Mouse (Mus musculus): Measurements from ENCODE around the gene Card19.

The Card19 gene

DNA sequence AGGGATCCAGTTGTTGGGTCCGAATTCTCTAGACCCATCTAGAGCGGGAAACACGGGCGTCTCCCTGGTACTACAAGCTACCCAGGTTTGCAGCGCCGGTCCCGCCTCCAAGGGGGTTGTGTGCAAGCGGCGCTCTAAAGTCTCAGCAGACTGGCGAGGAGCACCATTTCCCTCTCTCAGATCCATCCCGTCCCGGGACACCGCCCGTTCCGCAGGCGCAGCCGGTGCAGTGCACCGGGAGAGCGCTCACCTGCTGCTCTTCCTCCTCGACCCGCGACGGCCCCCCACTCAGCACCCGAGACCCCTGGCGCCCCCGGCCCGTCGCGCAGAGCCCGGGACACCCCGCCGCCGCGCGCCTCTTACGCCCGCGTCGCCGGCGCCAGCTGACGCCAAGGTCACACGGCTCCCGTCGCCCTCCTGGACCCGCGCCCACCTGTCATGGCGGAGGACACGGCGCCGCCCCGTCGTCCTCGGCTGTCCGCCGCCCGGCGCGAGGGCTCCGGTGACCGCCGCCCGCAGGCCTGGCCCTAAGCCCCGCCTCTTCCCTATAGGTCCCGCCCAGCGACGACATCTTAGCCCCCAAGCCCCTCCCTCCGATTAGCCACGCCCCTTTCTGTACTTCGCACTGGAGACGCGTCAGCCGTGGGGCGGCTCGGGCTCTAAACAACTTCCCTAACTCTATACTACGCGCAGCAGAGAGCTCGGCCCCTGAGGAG is at the start of gene Card19:
TSS of gene Card19 (minus strand) at position 534 of the 716 bp plus-strand sequence.
- DNase-seq = peak; percentile 92

DNA sequence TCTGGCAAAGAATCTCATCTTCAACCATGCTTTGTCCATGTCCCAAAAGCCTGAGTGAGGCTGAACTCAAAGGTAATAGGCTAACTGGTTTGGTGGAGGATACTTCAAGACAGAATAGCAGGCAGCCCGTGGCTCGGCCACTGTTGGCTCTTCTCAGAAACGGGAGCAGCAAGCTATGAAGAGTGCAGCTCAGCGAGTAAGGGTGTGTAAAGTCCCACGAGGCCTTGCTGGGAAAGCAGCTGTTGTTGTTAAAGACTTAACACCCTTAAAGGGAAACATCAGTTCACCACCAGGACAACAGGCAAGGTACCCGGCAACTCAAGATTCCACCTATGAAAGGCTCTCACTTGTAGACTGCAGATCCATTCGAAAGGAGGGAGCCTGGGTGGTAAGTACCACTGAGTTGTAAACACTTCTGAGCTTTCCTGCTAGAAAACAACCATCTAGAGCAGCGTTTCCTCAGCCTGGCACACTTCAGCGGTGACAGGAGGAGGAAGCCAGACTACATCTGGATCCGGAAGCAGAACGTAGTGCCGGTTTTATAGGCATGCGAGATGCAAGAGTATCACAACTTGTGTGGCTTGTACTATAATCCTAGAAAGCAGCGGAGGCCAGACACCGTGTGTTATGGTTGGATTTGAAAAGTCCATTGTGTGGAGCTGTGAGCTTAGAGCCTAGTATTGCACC is 44.3 kb upstream of the Card19 start:
- DNase-seq = no peak

DNA sequence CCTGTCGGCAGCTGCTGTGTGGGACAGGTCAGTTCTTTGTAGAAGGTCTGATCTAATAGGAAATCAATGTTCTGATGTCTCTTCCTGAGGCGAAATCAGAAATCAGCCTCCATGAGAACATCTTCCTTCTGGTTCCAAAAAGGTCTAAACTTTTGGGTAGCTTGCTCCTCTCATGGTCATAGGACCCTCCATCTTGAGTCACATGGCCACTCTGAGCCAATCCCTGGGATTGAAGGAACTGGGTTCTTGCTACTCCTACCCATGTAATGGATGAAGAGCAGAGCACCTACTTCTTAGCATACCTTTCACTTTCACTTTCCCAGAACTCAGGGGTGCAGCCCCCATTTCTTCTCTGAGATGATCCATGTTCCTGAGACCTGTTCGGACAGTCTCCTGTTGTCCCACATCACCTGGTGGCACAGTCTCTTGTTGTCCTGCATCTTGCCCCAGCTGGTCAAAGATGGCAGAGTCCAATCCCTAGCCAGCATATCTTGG is 42.0 kb upstream of the Card19 start:
- no peak for DNase-seq

DNA sequence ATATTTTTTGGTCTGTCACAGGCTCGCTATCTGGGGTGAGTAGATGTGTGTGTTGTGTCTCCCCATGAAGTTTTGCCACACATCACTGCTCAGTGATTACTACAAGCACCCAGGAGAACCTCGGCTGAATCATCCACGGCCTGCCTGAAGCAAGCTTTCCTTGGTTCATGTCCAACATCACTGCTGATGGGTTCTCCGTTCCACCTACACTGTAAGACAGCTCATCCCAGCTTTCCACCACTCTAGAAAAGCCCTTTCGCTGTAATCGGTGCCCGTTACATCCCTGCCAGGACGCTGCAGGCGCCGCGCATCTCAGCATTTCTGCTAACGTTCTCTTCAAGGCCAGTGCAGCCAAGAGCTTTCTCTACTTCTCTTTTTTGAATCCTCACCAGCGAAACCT is 36.9 kb upstream of the Card19 start:
- DNase-seq = no peak

DNA sequence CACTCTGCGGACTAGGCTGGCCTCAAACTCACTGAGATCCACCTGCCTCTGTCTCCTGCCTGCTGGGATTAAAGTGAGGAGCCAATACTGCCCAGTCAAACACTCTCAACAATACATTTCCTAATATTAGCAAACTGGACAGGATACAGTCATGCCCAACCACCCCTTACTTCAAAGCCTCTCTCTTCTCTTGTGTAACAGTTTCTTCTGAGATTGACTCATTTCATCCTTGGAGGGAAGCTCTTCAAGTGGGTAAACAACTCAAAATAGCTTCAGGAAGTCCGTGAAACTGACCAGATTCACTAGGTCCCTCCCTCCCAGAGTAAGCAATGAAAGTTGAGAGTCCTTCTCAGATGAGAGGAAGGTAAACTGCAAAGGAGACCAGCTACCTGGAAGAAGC is 36.3 kb upstream of the Card19 start:
- no peak for DNase-seq

DNA sequence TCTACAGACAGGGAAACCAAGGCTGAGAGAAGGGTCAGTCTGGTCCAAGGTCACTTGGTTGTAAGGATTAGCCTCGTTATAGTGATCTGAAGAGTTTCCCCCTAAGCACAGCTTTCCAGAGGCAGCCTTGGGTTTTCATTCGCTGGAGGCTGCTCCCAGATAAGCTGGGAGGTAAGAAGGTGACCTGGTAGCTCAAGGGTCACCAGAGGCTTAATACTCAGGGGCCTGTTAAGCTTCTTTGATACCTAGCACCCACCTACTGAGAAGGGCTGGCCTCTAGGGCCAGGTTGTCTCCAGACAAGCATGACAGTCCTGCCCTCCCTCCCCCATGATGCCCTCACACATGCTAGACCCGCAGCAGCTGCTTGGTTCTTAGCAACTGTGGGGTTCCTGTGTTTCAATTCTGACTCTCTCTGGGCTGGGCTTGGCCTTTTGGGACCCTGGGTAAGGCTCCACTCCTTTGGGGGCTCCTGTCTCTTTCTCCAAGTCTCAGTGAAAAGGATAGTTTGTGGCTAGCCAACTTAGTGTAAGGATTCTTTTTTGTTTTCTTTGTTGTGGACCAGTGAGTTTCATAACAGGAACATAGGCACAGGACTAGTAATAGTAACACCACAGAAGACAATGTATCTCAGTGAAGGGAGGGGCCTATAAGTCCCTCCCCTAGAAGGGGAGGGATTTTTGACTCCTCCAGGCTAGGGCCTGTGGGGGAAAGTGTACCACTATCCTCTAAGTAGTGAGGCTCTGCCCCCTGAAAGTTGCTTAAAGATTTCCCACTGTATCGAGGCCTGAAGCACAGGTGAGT is 35.1 kb upstream of the Card19 start:
- DNase-seq = no peak

DNA sequence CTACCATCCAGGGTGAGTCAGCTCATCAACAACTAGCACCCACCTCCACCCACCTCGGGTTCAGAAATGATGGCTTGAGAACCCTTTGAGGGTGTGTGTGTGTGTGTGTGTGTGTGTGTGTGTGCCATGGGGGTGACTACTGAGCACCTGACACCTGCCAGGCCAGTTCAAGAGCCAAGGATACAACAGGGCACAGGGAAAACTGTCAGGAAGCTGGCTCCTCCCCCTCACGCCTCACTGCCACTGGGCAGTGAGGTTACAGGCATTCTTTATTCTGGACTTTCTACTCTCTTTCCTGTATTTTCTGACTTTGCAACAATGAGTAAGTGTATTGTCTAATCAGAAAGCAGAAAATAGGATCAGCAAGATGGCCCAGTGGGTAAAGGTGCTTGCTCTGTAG is 33.8 kb upstream of the Card19 start:
- DNase-seq = no peak

DNA sequence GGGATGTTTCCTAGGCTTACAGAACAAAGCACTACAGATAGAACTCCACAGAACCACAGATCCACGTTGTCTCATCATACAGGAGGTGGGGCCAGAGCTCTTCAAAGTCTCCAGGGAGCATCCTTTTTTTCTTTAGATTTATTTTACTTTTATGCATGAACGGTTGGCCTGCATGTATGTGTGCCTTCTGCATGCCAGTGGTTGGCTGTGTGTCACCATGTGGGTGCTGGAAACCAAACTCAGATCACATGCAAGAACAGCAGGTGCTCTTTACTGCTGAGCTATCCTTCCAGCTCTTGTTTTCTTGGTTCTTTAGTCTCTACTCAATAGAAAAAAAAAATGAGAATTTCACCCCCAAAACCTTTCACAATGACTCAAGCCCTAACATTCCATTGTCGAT is 33.1 kb upstream of the Card19 start:
- no peak for DNase-seq

DNA sequence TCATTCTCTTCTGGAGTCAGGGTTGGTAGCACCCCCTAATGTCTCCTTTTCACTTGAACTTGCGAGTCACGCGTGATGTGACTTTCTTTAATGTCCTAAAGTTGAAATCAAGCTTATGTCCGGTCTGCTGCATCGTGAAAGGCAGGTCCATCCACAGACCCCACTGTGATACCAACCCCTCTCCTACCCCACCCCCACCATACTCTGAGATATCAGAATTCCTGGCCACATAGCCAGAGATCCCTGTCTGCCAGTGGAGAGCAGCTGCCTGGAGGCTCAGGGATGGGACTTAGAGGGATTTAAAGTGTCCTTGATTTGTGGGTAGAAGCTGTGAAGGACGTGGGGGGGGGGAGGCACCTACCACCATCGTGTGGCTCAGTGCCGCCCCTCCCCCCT is 32.6 kb upstream of the Card19 start, which contains the start of gene Susd3:
TSS of gene Susd3 (minus strand) at position 240 of the 396 bp plus-strand sequence.
- no peak for DNase-seq

DNA sequence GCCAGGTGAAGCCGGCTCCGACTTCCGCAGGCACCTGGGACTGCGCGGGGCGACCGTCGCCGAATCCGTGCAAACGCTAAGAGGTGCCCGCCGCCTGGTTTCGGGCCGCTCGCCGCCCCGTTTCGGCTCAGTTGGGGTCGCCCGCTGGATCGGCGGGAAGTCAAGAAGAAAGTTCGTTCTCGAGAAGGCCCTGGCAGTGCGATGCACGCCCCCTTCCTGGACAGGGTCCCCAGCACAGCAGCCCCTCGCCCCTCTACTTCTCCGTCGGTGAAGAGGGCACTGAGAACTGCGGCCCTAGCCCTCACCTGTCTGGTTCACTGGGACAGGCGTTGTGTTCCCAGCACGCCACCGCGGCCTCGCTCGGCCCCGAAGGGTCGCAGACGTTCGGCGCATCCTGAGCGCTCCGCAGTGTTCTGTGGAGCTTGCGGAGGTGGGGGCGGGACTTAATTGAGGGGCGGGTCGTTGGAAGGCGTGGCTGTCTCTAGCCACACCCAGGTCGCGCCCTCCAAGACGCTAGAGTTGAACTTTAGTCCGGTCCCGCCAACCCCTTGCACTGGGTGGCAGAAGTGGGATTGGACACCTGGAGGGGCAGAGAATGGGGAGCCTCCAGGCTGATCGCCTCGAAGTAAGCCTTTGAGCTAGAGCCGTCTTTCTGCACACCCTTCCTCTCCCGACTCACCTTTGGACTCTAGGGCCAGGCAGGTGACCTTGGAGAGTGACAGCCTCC is 32.1 kb upstream of the Card19 start:
- DNase-seq = no peak

DNA sequence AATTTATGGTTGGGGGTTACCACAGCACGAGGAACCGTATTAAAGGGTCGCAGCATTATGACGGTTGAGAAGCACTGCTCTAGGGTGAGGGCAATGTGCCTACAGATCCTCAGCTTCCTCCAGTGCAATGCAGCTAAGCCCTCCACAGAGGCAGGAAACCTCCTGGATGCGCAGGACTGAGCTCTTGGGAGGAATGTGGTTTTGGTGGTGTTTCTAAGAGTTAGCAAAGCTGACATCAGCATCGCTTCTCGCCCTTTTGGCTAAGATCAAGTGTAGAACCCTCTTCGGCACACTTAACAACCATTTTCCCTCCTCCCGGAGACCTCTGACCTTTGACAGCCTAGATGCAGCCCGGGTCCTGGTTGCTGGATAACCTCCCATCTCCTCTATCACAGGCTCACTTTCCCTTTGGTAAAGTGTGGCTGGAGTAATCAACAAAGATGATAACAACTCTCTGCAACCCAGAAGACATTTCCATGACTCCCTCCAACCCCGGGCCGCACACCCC is 31.4 kb upstream of the Card19 start:
- no peak for DNase-seq

DNA sequence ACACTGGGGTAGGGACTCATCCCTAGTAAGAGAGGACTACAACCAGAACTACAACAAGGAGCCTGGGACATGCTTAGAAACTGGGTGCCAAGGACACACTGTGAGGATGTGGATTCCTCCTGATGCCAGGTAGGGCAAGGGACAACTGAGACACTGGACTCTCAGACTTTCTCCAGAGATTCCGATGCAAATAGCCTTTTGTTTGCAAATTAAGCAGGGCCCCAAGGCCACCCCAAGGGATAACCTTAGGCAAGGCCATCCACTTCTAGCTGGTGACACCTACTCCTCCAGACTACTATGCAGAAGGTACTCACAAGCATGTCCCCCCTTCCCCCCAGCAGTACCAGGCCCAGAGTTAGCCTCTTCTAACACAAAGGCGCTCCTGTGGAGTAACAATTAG is 30.8 kb upstream of the Card19 start:
- DNase-seq = no peak

DNA sequence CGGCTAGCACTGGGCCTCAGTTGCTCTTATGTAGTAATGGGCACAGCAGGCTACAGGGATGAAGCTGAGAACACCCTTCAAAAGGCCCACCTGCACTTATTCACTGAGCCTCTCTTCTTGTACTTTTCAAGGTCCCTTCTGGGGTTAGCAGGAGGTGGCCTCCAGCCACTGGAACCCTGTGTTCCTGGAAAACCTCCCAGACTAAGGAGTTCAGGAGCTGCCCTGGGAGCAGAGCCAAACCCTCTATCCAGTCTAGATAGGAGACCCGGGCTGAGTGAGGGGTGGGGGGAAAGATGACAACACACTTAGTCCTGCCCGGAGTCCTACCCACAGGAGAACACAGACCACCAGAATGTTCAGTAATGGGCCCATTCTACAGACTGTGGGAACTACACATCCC is 30.2 kb upstream of the Card19 start:
- no peak for DNase-seq

DNA sequence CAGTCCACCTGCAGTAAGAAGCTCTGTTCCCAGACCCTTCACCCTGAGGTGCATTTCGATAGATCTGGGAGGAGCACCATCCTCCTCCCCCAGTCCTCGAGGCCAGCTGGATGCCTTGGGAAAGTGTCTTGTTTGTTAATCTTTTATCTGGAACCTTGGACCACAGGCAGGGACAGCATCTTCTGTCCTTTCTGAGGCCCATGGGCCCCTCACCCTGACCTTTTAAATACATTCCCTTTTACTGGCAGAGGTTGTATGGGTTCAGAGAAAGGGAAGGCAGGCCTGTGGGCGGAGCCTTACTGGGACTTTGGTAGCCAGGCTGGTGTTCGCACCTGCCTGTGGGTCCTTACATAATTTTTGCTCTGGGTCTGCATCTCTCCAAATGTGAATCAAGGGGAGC is 29.4 kb upstream of the Card19 start:
- no peak for DNase-seq

DNA sequence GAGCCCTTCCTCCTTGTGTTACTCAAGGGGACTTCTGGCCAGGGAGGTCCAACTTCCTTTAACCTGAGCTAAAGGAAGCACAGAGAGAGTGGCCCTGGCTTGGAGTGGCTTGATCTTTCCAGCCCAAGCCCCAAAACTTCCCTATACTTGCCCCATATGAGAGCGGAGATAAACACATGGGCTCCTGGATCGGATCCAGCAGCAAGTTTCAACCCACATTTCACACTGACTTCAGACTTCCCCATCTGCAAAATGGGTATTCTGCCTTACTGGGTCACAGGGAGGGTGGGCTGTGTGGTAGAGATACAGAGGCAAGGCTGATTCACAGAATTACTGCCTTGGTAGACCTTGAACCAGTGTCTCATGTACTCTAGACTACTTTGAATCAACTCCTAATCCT is 27.7 kb upstream of the Card19 start:
- DNase-seq = no peak

DNA sequence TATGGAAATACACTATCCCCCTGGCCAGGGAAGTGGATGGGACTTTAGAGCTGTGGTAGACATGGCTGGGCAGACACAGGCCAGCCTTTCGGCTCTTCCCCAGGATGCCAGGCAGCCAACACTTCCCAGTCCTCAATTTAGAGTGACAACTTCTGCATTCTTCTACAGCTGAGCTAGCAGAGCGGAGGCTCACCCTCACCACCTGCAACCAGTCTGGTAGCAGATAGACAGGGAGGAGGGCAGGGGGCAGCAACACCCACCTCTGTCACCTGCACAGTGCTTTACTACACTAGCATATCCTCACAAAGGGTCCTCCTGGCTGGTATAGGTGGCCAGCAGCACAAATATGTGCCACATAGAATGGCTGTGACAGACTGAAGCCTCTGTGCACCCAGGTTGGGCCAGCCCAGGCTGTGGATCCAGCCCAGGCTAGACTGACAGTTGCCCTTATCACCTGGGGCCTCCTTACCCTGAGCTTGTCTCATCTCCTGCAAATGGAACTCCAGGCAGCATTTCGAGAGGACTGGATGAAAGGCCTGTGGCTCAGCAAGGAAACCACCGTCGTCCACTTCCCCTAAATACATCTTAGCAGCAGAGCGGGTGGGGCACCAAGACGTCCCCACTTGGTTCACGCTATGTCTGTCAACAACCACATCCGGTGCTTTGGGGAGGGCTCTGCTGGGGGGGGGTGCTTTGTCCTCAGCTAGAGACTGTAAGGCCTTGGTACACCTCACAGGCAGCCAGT is 26.7 kb upstream of the Card19 start:
- DNase-seq = no peak

DNA sequence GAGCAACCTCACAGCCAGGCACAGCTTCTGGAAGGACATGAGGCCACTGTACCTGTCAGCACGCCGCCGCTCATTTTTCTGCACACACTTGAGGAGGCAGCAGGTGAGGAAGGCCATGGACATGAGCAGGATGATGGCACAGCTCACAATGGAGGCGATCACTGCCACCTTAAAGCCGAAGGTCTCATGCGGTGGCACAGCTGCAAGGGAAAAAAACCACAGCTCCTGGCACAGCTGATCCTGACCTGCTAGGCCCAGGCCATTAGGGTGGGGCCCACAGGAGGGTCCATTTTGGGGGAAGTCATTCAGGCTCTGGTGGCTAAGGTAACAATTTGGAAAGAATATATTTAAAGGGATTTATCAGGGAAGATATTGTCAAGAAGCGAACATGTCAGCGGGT is 22.9 kb upstream of the Card19 start:
- no peak for DNase-seq

DNA sequence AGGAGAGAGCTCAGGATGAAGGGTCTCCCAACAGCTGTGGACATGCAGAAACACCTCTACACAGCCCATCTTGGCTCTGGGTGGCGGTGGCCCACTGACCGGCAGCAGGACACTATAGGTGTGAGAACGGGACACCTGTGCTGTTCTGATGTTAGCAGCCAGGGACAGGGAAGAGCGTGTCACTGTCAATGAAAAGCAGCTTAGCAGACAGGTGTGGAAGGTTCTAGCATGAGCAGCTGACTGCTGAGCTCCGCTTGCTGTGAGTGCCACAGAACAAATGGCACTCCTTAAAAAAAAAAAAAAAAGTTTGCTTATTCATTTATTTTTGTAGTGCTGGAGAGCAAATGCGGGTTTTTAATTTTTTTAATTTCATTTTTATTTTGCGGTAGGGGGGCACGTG is 21.8 kb upstream of the Card19 start:
- no peak for DNase-seq

DNA sequence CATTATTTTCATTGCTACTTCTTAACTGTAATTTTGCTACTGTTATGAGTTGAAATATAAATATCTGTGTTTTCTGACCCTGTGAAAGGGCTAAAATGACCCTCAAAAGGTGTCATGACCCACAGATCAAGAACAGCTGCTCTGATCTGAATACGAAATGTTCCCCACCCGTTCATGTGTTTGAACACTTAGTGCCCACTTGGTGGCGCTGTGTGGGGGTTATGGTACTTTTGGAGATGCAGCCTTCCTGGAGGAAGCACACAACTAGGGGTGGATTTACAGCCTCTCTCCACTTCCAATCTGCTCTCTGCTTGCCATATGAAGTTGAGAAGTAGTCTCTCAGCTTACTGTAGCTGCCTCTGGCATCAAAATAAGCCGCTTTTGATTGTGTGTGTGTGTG is 18.9 kb upstream of the Card19 start:
- no peak for DNase-seq

DNA sequence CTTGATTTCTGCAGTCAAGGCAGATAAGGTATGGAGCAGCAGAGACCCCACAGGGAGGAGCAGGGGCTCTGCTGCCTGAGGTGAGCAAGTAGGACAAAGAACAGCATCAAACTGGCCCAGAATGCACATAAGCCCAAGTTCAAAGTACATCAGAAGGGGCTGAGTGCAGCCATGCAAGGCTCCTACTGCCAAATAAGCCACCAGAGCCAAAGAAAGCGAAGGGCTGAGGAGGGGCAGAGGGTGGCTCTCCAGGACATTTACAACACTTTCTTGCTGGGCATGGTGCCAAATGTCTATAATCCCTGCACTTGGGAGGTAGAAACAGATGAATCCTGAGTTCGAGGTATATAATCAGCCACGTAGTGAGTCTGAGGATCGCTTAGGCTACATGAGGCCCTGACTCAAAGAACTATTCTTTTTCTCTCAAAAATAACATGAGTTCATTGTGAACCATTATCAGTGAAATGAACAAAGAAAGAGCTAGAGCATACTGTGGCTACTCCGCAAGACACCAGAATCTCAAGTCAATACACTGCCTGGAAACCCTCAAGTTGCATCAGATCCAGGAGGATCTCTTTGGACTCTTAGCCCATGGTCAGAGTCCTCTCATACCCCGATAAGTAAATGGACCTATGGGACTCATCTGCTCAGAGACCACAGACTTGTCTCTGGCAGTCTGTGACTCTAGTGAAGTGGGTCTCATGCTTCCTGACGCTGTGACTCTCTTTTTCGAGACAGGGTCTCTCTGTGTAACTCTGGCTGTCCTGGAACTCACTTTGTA is 18.1 kb upstream of the Card19 start:
- DNase-seq = no peak

DNA sequence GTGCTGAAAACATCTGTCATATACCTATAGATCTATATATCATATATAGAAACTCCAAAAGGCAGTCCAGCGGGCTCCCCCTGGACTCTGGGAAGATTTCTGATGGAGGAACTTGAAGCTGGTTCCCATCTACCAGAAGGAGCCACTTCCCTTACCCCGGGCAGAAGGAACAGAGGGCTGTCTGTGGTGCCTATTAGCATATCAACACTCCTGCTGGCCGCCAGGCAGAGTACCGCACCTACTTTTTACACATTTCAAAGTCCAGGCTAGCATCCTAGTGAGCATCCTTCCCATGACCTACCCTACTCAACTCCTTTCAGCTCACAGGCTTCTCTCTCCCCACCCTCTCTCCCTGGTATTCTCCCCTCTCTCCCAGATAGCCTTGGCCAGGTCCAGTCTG is 9.8 kb upstream of the Card19 start:
- DNase-seq = no peak
